Mouse (Mus musculus): ENCODE measurements around the gene Snx30.
A peak's percentile ranks its signal among the peaks of the same experiment; 100 is the strongest.

Gene Snx30

DNA sequence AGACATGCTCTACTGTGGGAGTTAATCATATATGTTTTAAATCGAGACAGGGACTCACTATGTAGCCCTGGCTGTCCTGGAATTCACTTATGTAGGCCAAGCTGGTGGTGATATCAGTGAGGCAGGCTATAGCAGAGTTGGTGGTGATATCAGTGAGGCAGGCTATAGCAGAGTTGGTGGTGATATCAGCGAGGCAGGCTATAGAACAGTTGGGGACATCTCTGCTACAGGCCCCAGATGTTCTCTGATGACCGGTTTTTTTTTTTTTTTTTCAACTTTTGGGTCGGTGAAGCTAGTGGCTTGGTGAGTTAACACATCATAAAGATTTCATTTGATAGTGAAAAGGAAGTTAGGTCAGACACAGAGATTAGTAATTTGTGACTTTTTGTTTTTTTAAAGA is 2.8 kb upstream of the Snx30 start:
- H3K27me3 ChIP-seq (ENCODE audit: insufficient read depth, low read length), result 0 out of 2 replicates have a peak, but pooled peaks cover 5% of the 10 kb centered on the region
- TF ChIP-seq NANOG (IDR thresholded peaks at IDR 0.05; ENCODE audit: borderline replicate concordance, low read length), result no peak
- TF ChIP-seq POU5F1 (IDR thresholded peaks at IDR 0.05; ENCODE audit: borderline replicate concordance, low read length), result no peak
- no peak for TF ChIP-seq CTCF (conservative IDR thresholded peaks at IDR 0.05; ENCODE audit: low read length)
- peaks cover 21% of the 10 kb centered on the region for H3K4me1 ChIP-seq (replicated peaks; ENCODE audit: low read depth, low read length)
- no peak overlapping the region for H3K4me3 ChIP-seq (replicated peaks; ENCODE audit: low read length)
- no peaks in the 10 kb centered on the region for H3K9me3 ChIP-seq (ENCODE audit: low read length)
- H3K36me3 ChIP-seq (ENCODE audit: insufficient read depth, low read length), result peaks cover 4% of the 10 kb centered on the region; the same call in 1 of the 2 replicates

GRCm38 (mm10) chr4:59803358-59803757 is 2.3 kb upstream of the Snx30 start:
- 0 out of 2 replicates have a peak, but pooled peaks cover 5% of the 10 kb centered on the region for H3K27me3 ChIP-seq (ENCODE audit: insufficient read depth, low read length)
- H3K4me1 ChIP-seq (replicated peaks; ENCODE audit: low read depth, low read length), result peaks cover 26% of the 10 kb centered on the region
- peaks cover 5% of the 10 kb centered on the region; the same call in 1 of the 2 replicates for H3K36me3 ChIP-seq (ENCODE audit: insufficient read depth, low read length)
- H3K9me3 ChIP-seq (ENCODE audit: low read length), result no peaks in the 10 kb centered on the region
- TF ChIP-seq POU5F1 (IDR thresholded peaks at IDR 0.05; ENCODE audit: borderline replicate concordance, low read length) (no peak), NANOG (IDR thresholded peaks at IDR 0.05; ENCODE audit: borderline replicate concordance, low read length) (no peak), CTCF (conservative IDR thresholded peaks at IDR 0.05; ENCODE audit: low read length) (no peak)
- H3K4me3 ChIP-seq (replicated peaks; ENCODE audit: low read length), result no peak overlapping the region

GRCm38 (mm10) chr4:59804754-59805153 is 886 bp upstream of the Snx30 start:
- 0 out of 2 replicates have a peak, but pooled peaks cover 5% of the 10 kb centered on the region for H3K27me3 ChIP-seq (ENCODE audit: insufficient read depth, low read length)
- peaks cover 6% of the 10 kb centered on the region; the same call in 1 of the 2 replicates for H3K36me3 ChIP-seq (ENCODE audit: insufficient read depth, low read length)
- peak overlapping the region; percentile 99 for H3K4me3 ChIP-seq (replicated peaks; ENCODE audit: low read length)
- no peaks in the 10 kb centered on the region for H3K9me3 ChIP-seq (ENCODE audit: low read length)
- no peak for TF ChIP-seq POU5F1 (IDR thresholded peaks at IDR 0.05; ENCODE audit: borderline replicate concordance, low read length)
- no peak for TF ChIP-seq CTCF (conservative IDR thresholded peaks at IDR 0.05; ENCODE audit: low read length)
- no peak for TF ChIP-seq NANOG (IDR thresholded peaks at IDR 0.05; ENCODE audit: borderline replicate concordance, low read length)
- peaks cover 39% of the 10 kb centered on the region for H3K4me1 ChIP-seq (replicated peaks; ENCODE audit: low read depth, low read length)

- TF ChIP-seq POU5F1 (IDR thresholded peaks at IDR 0.05; ENCODE audit: borderline replicate concordance, low read length) (no peak), NANOG (IDR thresholded peaks at IDR 0.05; ENCODE audit: borderline replicate concordance, low read length) (no peak), CTCF (conservative IDR thresholded peaks at IDR 0.05; ENCODE audit: low read length) (no peak)
- peaks cover 52% of the 10 kb centered on the region for H3K4me1 ChIP-seq (replicated peaks; ENCODE audit: low read depth, low read length)
- 0 out of 2 replicates have a peak, but pooled peaks cover 5% of the 10 kb centered on the region for H3K27me3 ChIP-seq (ENCODE audit: insufficient read depth, low read length)
- peak overlapping the region; percentile 99 for H3K4me3 ChIP-seq (replicated peaks; ENCODE audit: low read length)
- peaks cover 15% of the 10 kb centered on the region; the same call in 1 of the 2 replicates for H3K36me3 ChIP-seq (ENCODE audit: insufficient read depth, low read length)
- no peaks in the 10 kb centered on the region for H3K9me3 ChIP-seq (ENCODE audit: low read length)
Observed at GRCm38 (mm10) chr4:59805968-59806878, 583 bp downstream of the Snx30 start.

- Histone ChIP-seq H3K36me3 (ENCODE audit: insufficient read depth, low read length) (peaks cover 15% of the 10 kb centered on the region; the same call in 1 of the 2 replicates), H3K27me3 (ENCODE audit: insufficient read depth, low read length) (0 out of 2 replicates have a peak, but pooled peaks cover 5% of the 10 kb centered on the region), H3K4me1 (replicated peaks; ENCODE audit: low read depth, low read length) (peaks cover 55% of the 10 kb centered on the region), H3K9me3 (ENCODE audit: low read length) (no peaks in the 10 kb centered on the region), H3K4me3 (replicated peaks; ENCODE audit: low read length) (peak overlapping the region; percentile 99)
- no peak for TF ChIP-seq POU5F1 (IDR thresholded peaks at IDR 0.05; ENCODE audit: borderline replicate concordance, low read length)
- TF ChIP-seq CTCF (conservative IDR thresholded peaks at IDR 0.05; ENCODE audit: low read length), result no peak
- TF ChIP-seq NANOG (IDR thresholded peaks at IDR 0.05; ENCODE audit: borderline replicate concordance, low read length), result no peak
Observed at GRCm38 (mm10) chr4:59806879-59807195, 1.2 kb downstream of the Snx30 start.

DNA sequence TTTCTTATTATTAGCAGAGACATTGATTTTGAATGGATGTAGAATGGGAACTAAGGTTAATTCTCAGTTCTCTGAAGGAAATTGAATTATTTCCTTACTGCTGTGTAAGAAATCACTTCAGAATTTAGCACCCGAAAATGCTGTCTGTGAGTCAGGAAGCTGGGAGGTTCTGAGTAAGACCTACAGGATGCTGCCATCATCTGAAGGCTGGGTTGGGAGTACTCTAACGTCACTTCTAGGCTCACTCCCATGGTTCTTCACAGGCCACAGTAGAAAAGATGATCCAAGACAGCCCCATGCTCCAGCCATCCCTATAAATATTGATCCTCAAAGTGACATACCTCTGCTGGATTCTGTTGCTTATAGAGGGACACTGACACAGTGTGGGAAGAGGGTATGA is 1.9 kb downstream of the Snx30 start:
- H3K9me3 ChIP-seq (ENCODE audit: low read length), result no peaks in the 10 kb centered on the region
- H3K4me1 ChIP-seq (replicated peaks; ENCODE audit: low read depth, low read length), result peaks cover 55% of the 10 kb centered on the region
- H3K36me3 ChIP-seq (ENCODE audit: insufficient read depth, low read length), result peaks cover 15% of the 10 kb centered on the region; the same call in 1 of the 2 replicates
- H3K27me3 ChIP-seq (ENCODE audit: insufficient read depth, low read length), result 0 out of 2 replicates have a peak, but pooled peaks cover 3% of the 10 kb centered on the region
- no peak for TF ChIP-seq NANOG (IDR thresholded peaks at IDR 0.05; ENCODE audit: borderline replicate concordance, low read length)
- no peak for TF ChIP-seq CTCF (conservative IDR thresholded peaks at IDR 0.05; ENCODE audit: low read length)
- TF ChIP-seq POU5F1 (IDR thresholded peaks at IDR 0.05; ENCODE audit: borderline replicate concordance, low read length), result no peak
- H3K4me3 ChIP-seq (replicated peaks; ENCODE audit: low read length), result peak overlapping the region; percentile 99

GRCm38 (mm10) chr4:59808396-59808795 is 2.8 kb downstream of the Snx30 start:
- Histone ChIP-seq H3K27me3 (ENCODE audit: insufficient read depth, low read length) (no peaks in the 10 kb centered on the region), H3K9me3 (ENCODE audit: low read length) (no peaks in the 10 kb centered on the region), H3K4me1 (replicated peaks; ENCODE audit: low read depth, low read length) (peaks cover 55% of the 10 kb centered on the region), H3K36me3 (ENCODE audit: insufficient read depth, low read length) (peaks cover 16% of the 10 kb centered on the region; the same call in 1 of the 2 replicates), H3K4me3 (replicated peaks; ENCODE audit: low read length) (no peak overlapping the region)
- TF ChIP-seq POU5F1 (IDR thresholded peaks at IDR 0.05; ENCODE audit: borderline replicate concordance, low read length) (no peak), CTCF (conservative IDR thresholded peaks at IDR 0.05; ENCODE audit: low read length) (peak; percentile 60), NANOG (IDR thresholded peaks at IDR 0.05; ENCODE audit: borderline replicate concordance, low read length) (no peak)

DNA sequence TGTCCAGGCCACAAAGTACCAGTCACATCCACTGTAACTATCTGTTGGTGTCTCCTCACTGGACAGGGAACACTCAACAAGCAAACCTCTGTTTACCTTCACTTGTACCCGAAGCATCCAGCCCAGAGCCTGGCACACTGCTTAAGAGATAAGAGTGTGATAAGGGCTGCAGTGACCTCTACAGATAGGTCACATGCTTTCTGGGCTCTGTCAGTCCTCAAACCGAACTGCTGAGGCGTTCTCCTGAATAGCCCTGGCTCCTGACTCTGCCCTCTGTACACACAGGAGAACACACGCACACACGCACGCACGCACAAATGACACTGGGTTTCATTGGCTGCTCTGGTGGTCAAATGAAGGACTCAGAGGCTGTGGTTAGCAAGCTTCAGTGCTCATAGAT is 8.5 kb downstream of the Snx30 start:
- Histone ChIP-seq H3K4me3 (replicated peaks; ENCODE audit: low read length) (no peak overlapping the region), H3K27me3 (ENCODE audit: insufficient read depth, low read length) (no peaks in the 10 kb centered on the region), H3K36me3 (ENCODE audit: insufficient read depth, low read length) (peaks cover 46% of the 10 kb centered on the region), H3K9me3 (ENCODE audit: low read length) (no peaks in the 10 kb centered on the region), H3K4me1 (replicated peaks; ENCODE audit: low read depth, low read length) (peaks cover 69% of the 10 kb centered on the region)
- TF ChIP-seq NANOG (IDR thresholded peaks at IDR 0.05; ENCODE audit: borderline replicate concordance, low read length), result no peak
- no peak for TF ChIP-seq POU5F1 (IDR thresholded peaks at IDR 0.05; ENCODE audit: borderline replicate concordance, low read length)
- TF ChIP-seq CTCF (conservative IDR thresholded peaks at IDR 0.05; ENCODE audit: low read length), result no peak

Measured in E14TG2a.4 (cell line).